Mouse (Mus musculus): ENCODE measurements around the gene Specc1. TPM values are rescaled to one million over a fixed set of nuclear protein-coding genes. Genes with fewer than 3 reads are reported as not detected.

Gene Specc1
- polyA plus RNA-seq, 2 experiments: 23.5 to 40.5 TPM

DNA sequence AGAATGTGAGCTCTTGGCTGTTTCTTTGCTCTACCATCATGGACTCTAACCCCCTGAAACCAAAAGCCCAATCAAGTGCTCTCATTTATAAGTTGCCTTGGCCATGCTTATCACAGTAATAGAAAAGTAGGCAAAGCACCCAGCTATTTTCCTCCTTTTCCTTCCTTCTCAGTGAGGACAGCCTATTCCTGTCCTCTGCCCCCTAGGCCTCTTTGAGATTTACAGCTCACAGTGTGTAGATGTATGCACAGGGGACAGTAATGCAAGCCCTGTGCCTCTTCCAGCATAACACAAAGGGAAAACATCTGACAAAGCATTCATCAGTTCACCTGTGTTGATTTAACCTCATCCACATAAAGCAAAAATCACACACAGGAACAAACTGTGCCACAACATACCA, 237.7 kb downstream of the Specc1 start:
- no peak overlapping the region for H3K9ac ChIP-seq (replicated peaks)
- ATAC-seq (ENCODE audit: insufficient read depth): no peak
- no peak for DNase-seq (ENCODE audit: low read depth in 3 of 3, low spot score in 3 of 3)
- no peak overlapping the region for H3K27ac ChIP-seq
- H3K4me2 ChIP-seq (ENCODE audit: low read depth): no peak overlapping the region
- H3K27me3 ChIP-seq (ENCODE audit: control insufficient read depth, insufficient read depth, low read length): no peaks in the 10 kb centered on the region
- no peaks in the 10 kb centered on the region for H3K9me3 ChIP-seq (ENCODE audit: control insufficient read depth, low read length)
- H3K36me3 ChIP-seq (replicated peaks; ENCODE audit: control insufficient read depth, insufficient read depth, low read depth): no peaks in the 10 kb centered on the region
- TF ChIP-seq EP300 (IDR thresholded peaks at IDR 0.05; ENCODE audit: low read depth) (no peak), CTCF (IDR thresholded peaks at IDR 0.05; ENCODE audit: low read depth) (no peak)
- no peaks in the 10 kb centered on the region for H3K4me1 ChIP-seq (replicated peaks; ENCODE audit: control insufficient read depth in 2 of 2, insufficient read depth in 2 of 2, low read length in 1 of 2)
- H3K4me3 ChIP-seq (ENCODE audit: insufficient read depth in 1 of 2, low read depth in 2 of 2, low read length in 2 of 2): no peak overlapping the region

- no peaks in the 10 kb centered on the region for H3K9me3 ChIP-seq (ENCODE audit: control insufficient read depth, low read length)
- H3K9ac ChIP-seq (replicated peaks): no peak overlapping the region
- 64% methylated on average over 5 of the region's 5 CpGs for WGBS (ENCODE audit: insufficient replicate concordance)
- no peak overlapping the region for H3K4me3 ChIP-seq (ENCODE audit: insufficient read depth in 1 of 2, low read depth in 2 of 2, low read length in 2 of 2)
- DNase-seq (ENCODE audit: low read depth in 3 of 3, low spot score in 3 of 3): no peak
- H3K27me3 ChIP-seq (ENCODE audit: control insufficient read depth, insufficient read depth, low read length): no peaks in the 10 kb centered on the region
- H3K4me2 ChIP-seq (ENCODE audit: low read depth): no peak overlapping the region
- no peaks in the 10 kb centered on the region for H3K36me3 ChIP-seq (replicated peaks; ENCODE audit: control insufficient read depth, insufficient read depth, low read depth)
- H3K4me1 ChIP-seq (replicated peaks; ENCODE audit: control insufficient read depth in 2 of 2, insufficient read depth in 2 of 2, low read length in 1 of 2): no peaks in the 10 kb centered on the region
- ATAC-seq (ENCODE audit: insufficient read depth): no peak
- TF ChIP-seq EP300 (IDR thresholded peaks at IDR 0.05; ENCODE audit: low read depth) (no peak), CTCF (IDR thresholded peaks at IDR 0.05; ENCODE audit: low read depth) (no peak)
- H3K27ac ChIP-seq: no peak overlapping the region
These were observed 244.4 kb downstream of the Specc1 start for GRCm38 (mm10) chr11:62200901-62201512.

DNA sequence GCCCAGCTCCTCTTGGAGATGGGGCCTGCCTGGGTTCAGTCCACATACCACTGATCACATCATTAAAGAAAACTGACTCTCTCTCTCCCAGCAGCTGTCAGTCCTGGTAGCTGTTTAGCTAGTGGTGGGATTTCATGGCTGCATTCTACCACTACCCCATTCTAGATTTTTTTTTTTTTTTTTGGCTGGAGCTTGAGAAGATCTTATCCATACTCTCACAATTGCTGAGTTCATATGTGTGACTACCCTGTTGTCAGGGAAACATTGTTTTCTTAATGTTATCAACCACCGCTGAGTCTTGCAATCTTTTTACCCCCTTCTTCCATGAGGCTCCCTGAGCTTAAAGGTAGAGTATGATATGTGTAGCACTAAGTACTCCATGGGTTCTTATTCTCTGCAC, 246.1 kb downstream of the Specc1 start:
- H3K4me3 ChIP-seq (ENCODE audit: insufficient read depth in 1 of 2, low read depth in 2 of 2, low read length in 2 of 2): no peak overlapping the region
- no peak overlapping the region for H3K9ac ChIP-seq (replicated peaks)
- DNase-seq (ENCODE audit: low read depth in 3 of 3, low spot score in 3 of 3): no peak
- no peak overlapping the region for H3K4me2 ChIP-seq (ENCODE audit: low read depth)
- H3K27ac ChIP-seq: no peak overlapping the region
- H3K4me1 ChIP-seq (replicated peaks; ENCODE audit: control insufficient read depth in 2 of 2, insufficient read depth in 2 of 2, low read length in 1 of 2): no peaks in the 10 kb centered on the region
- TF ChIP-seq EP300 (IDR thresholded peaks at IDR 0.05; ENCODE audit: low read depth): no peak
- H3K36me3 ChIP-seq (replicated peaks; ENCODE audit: control insufficient read depth, insufficient read depth, low read depth): no peaks in the 10 kb centered on the region
- 75% methylated on average over 1 of the region's 1 CpGs for WGBS (ENCODE audit: insufficient replicate concordance)
- H3K27me3 ChIP-seq (ENCODE audit: control insufficient read depth, insufficient read depth, low read length): no peaks in the 10 kb centered on the region
- H3K9me3 ChIP-seq (ENCODE audit: control insufficient read depth, low read length): no peaks in the 10 kb centered on the region
- no peak for ATAC-seq (ENCODE audit: insufficient read depth)

GRCm38 (mm10) chr11:62209111-62209510, 252.5 kb downstream of the Specc1 start:
- H3K36me3 ChIP-seq (replicated peaks; ENCODE audit: control insufficient read depth, insufficient read depth, low read depth): no peaks in the 10 kb centered on the region
- H3K27ac ChIP-seq: no peak overlapping the region
- TF ChIP-seq CTCF (IDR thresholded peaks at IDR 0.05; ENCODE audit: low read depth) (no peak), EP300 (IDR thresholded peaks at IDR 0.05; ENCODE audit: low read depth) (no peak)
- whole genome bisulfite sequencing (ENCODE audit: insufficient replicate concordance): 89% methylated on average over 2 of the region's 2 CpGs
- no peak overlapping the region for H3K9ac ChIP-seq (replicated peaks)
- DNase-seq (ENCODE audit: low read depth in 3 of 3, low spot score in 3 of 3): no peak
- H3K4me1 ChIP-seq (replicated peaks; ENCODE audit: control insufficient read depth in 2 of 2, insufficient read depth in 2 of 2, low read length in 1 of 2): no peaks in the 10 kb centered on the region
- ATAC-seq (ENCODE audit: insufficient read depth): no peak
- no peaks in the 10 kb centered on the region for H3K27me3 ChIP-seq (ENCODE audit: control insufficient read depth, insufficient read depth, low read length)
- H3K4me2 ChIP-seq (ENCODE audit: low read depth): no peak overlapping the region
- no peak overlapping the region for H3K4me3 ChIP-seq (ENCODE audit: insufficient read depth in 1 of 2, low read depth in 2 of 2, low read length in 2 of 2)
- H3K9me3 ChIP-seq (ENCODE audit: control insufficient read depth, low read length): no peaks in the 10 kb centered on the region

DNA sequence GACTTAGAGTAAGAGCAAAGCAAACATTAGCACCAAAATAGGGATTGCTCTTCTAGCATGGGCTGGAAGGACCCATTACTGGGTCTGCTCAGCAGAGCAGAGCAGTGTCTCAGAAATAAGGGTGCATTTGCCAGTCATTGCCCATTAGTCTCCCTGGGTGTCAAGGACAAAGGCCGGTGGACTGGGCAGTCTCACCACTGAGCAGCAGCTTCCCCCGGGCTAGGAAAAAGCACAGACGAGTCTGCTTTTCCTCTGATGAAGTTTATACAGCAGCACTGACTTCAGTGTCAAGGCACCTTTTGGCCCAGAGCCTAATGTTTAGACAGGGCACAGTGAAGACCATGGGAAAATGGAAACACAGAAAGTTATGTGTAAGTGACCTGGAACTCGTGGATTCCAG, 253.3 kb downstream of the Specc1 start:
- H3K27me3 ChIP-seq (ENCODE audit: control insufficient read depth, insufficient read depth, low read length): no peaks in the 10 kb centered on the region
- ATAC-seq (ENCODE audit: insufficient read depth): no peak
- no peak overlapping the region for H3K4me2 ChIP-seq (ENCODE audit: low read depth)
- H3K4me3 ChIP-seq (ENCODE audit: insufficient read depth in 1 of 2, low read depth in 2 of 2, low read length in 2 of 2): no peak overlapping the region
- H3K9me3 ChIP-seq (ENCODE audit: control insufficient read depth, low read length): no peaks in the 10 kb centered on the region
- H3K9ac ChIP-seq (replicated peaks): no peak overlapping the region
- WGBS (ENCODE audit: insufficient replicate concordance): 70% methylated on average over 4 of the region's 4 CpGs
- no peaks in the 10 kb centered on the region for H3K4me1 ChIP-seq (replicated peaks; ENCODE audit: control insufficient read depth in 2 of 2, insufficient read depth in 2 of 2, low read length in 1 of 2)
- no peak overlapping the region for H3K27ac ChIP-seq
- H3K36me3 ChIP-seq (replicated peaks; ENCODE audit: control insufficient read depth, insufficient read depth, low read depth): no peaks in the 10 kb centered on the region
- DNase-seq (ENCODE audit: low read depth in 3 of 3, low spot score in 3 of 3): no peak
- TF ChIP-seq EP300 (IDR thresholded peaks at IDR 0.05; ENCODE audit: low read depth): no peak
- TF ChIP-seq CTCF (IDR thresholded peaks at IDR 0.05; ENCODE audit: low read depth): no peak
